In genomic region chr11:84839330-84839729, GRCm38 (mm10) we compare ENCODE assay signal across 22 mouse cellular contexts. TPM values are rescaled to one million over a fixed set of nuclear protein-coding genes. Genes with fewer than 3 reads are reported as not detected.
DNase-seq lines count a peak whose midpoint lies in the region; ATAC-seq and TF ChIP-seq lines count a peak whose summit lies in the region.
"Had no signal": no experiment of that assay in that cellular context is flagged by ENCODE, and none has a peak within 500 bp of the region (broad histone marks: within the 10 kb centered on the region; RNA-seq: fewer than 3 reads in every experiment).

No protein-coding gene starts in this region.

- no peak overlapping the region for H3K9ac ChIP-seq in intestine, postnatal 0 days (ENCODE audit: low read depth, low read length)
- no peak overlapping the region for H3K9ac ChIP-seq in intestine, embryonic 16.5 days (ENCODE audit: low read depth, low read length)
- H3K9ac ChIP-seq in liver, embryonic 14.5 days (replicated peaks): no peak overlapping the region
- H3K9ac ChIP-seq in liver, embryonic 11.5 days (ENCODE audit: low read depth, low read length): no peak overlapping the region
- H3K9ac ChIP-seq: forebrain, embryonic 13.5 days; hindbrain, embryonic 15.5 days; intestine, embryonic 15.5 days; kidney, embryonic 15.5 days; limb, embryonic 13.5 days; stomach, embryonic 15.5 days had no signal

- TF ChIP-seq CTCF in intestine, postnatal 0 days (IDR thresholded peaks at IDR 0.05; ENCODE audit: low read depth): peak; percentile 45
- peak; percentile 52 for TF ChIP-seq CTCF in liver, embryonic 14.5 days (IDR thresholded peaks at IDR 0.05; ENCODE audit: low read depth)
- peak; percentile 35 for TF ChIP-seq CTCF in Patski (IDR thresholded peaks at IDR 0.05)

- H3K4me3 ChIP-seq in intestine, postnatal 0 days (ENCODE audit: low read depth, low read length): no peak overlapping the region
- no peak overlapping the region for H3K4me3 ChIP-seq in intestine, embryonic 16.5 days (ENCODE audit: low read length)
- no peak overlapping the region for H3K4me3 ChIP-seq in liver, embryonic 14.5 days (ENCODE audit: insufficient read depth in 1 of 2, low read depth in 2 of 2, low read length in 2 of 2)
- H3K4me3 ChIP-seq in liver, embryonic 11.5 days (ENCODE audit: low read depth, low read length): no peak overlapping the region
- H3K4me3 ChIP-seq: forebrain, embryonic 13.5 days; heart, embryonic 10.5 days; hindbrain, embryonic 15.5 days; intestine, embryonic 15.5 days; kidney, embryonic 15.5 days; limb, embryonic 13.5 days; myocyte; stomach, embryonic 15.5 days had no signal

- H3K9me3 ChIP-seq in intestine, postnatal 0 days (ENCODE audit: control insufficient read depth): no peaks in the 10 kb centered on the region
- H3K9me3 ChIP-seq in intestine, embryonic 16.5 days (ENCODE audit: control insufficient read depth, low read length): no peaks in the 10 kb centered on the region
- no peaks in the 10 kb centered on the region for H3K9me3 ChIP-seq in liver, embryonic 14.5 days (ENCODE audit: control insufficient read depth, low read length)
- no peaks in the 10 kb centered on the region for H3K9me3 ChIP-seq in liver, embryonic 11.5 days (ENCODE audit: control insufficient read depth, low read length)
- H3K9me3 ChIP-seq: forebrain, embryonic 13.5 days; heart, embryonic 10.5 days; hindbrain, embryonic 15.5 days; intestine, embryonic 15.5 days; kidney, embryonic 15.5 days; limb, embryonic 13.5 days; stomach, embryonic 15.5 days had no signal

- no peak overlapping the region for H3K4me2 ChIP-seq in intestine, postnatal 0 days (replicated peaks; ENCODE audit: low read depth)
- H3K4me2 ChIP-seq in intestine, embryonic 16.5 days (ENCODE audit: low read depth, low read length): no peak overlapping the region
- H3K4me2 ChIP-seq in liver, embryonic 14.5 days (ENCODE audit: low read depth): no peak overlapping the region
- no peak overlapping the region for H3K4me2 ChIP-seq in liver, embryonic 11.5 days
- H3K4me2 ChIP-seq: forebrain, embryonic 13.5 days; hindbrain, embryonic 15.5 days; intestine, embryonic 15.5 days; kidney, embryonic 15.5 days; limb, embryonic 13.5 days; stomach, embryonic 15.5 days had no signal

- DNase-seq in liver, embryonic 14.5 days (ENCODE audit: low read depth in 3 of 3, low spot score in 3 of 3): no peak
- DNase-seq in liver, embryonic 11.5 days (ENCODE audit: low spot score): no peak
- no peak for DNase-seq in Patski (ENCODE audit: low read depth, low spot score)
- peak; percentile 31 for DNase-seq in splenic B cell, adult 2 months (ENCODE audit: low read depth, low spot score)
- DNase-seq in thymus, postnatal 0 days (ENCODE audit: low spot score): no peak
- DNase-seq: adrenal gland, postnatal 10 days; cerebellum, adult 8-10 months; cerebellum, postnatal 36 days; lung, adult 2 months; lung, postnatal 4 days; midbrain, embryonic 14.5 days; thymus, adult 2 months had no signal

- ATAC-seq in intestine, postnatal 0 days: no peak
- ATAC-seq in intestine, embryonic 16.5 days: no peak
- no peak for ATAC-seq in liver, embryonic 14.5 days (ENCODE audit: insufficient read depth)
- ATAC-seq in liver, embryonic 11.5 days (replicated peaks; ENCODE audit: low FRiP score): no peak
- no peak for ATAC-seq in Patski
- ATAC-seq: forebrain, embryonic 13.5 days; intestine, embryonic 15.5 days had no signal

- no peak for TF ChIP-seq EP300 in liver, embryonic 14.5 days (IDR thresholded peaks at IDR 0.05; ENCODE audit: low read depth)

- POLR2A ChIA-PET in Patski (lab: Charles Lee): interaction anchor here (0.7 to 1.1 kb wide), 2 partner anchors 33 to 276 kb away, joined by 3 to 5 read pairs; no protein-coding TSS in a partner anchor

- no peaks in the 10 kb centered on the region for H3K27me3 ChIP-seq in intestine, postnatal 0 days (replicated peaks; ENCODE audit: control insufficient read depth, insufficient read depth, low read length)
- H3K27me3 ChIP-seq in intestine, embryonic 16.5 days (replicated peaks; ENCODE audit: control insufficient read depth, insufficient read depth, low read length): no peaks in the 10 kb centered on the region
- no peaks in the 10 kb centered on the region for H3K27me3 ChIP-seq in liver, embryonic 14.5 days (ENCODE audit: control insufficient read depth, insufficient read depth, low read length)
- H3K27me3 ChIP-seq in liver, embryonic 11.5 days (replicated peaks; ENCODE audit: control insufficient read depth, insufficient read depth, low read length): no peaks in the 10 kb centered on the region
- no peaks in the 10 kb centered on the region for H3K27me3 ChIP-seq in Patski
- H3K27me3 ChIP-seq in splenic B cell, adult 2 months (ENCODE audit: control insufficient read depth, insufficient read depth, low read length, poor library complexity, severe bottlenecking): no peaks in the 10 kb centered on the region
- H3K27me3 ChIP-seq: forebrain, embryonic 13.5 days; hindbrain, embryonic 15.5 days; intestine, embryonic 15.5 days; kidney, embryonic 15.5 days; limb, embryonic 13.5 days; stomach, embryonic 15.5 days had no signal

- CTCF ChIA-PET in Patski (lab: Charles Lee): no interaction called here

- 88% methylated on average over 2 of the region's 2 CpGs for WGBS in intestine, postnatal 0 days
- 88% methylated on average over 2 of the region's 2 CpGs for WGBS in intestine, embryonic 16.5 days
- 82% methylated on average over 2 of the region's 2 CpGs for WGBS in liver, embryonic 14.5 days (ENCODE audit: insufficient replicate concordance)
- WGBS in liver, embryonic 11.5 days: 80% methylated on average over 2 of the region's 2 CpGs

- H3K4me1 ChIP-seq in intestine, postnatal 0 days (replicated peaks; ENCODE audit: control insufficient read depth, insufficient read depth, low read length): no peaks in the 10 kb centered on the region
- H3K4me1 ChIP-seq in intestine, embryonic 16.5 days (ENCODE audit: control insufficient read depth, insufficient read depth, low read length): no peaks in the 10 kb centered on the region
- no peaks in the 10 kb centered on the region for H3K4me1 ChIP-seq in liver, embryonic 14.5 days (replicated peaks; ENCODE audit: control insufficient read depth in 2 of 2, insufficient read depth in 2 of 2, low read length in 1 of 2)
- H3K4me1 ChIP-seq in liver, embryonic 11.5 days (replicated peaks; ENCODE audit: control insufficient read depth, insufficient read depth, low read length): no peaks in the 10 kb centered on the region
- H3K4me1 ChIP-seq: forebrain, embryonic 13.5 days; heart, embryonic 10.5 days; hindbrain, embryonic 15.5 days; intestine, embryonic 15.5 days; kidney, embryonic 15.5 days; limb, embryonic 13.5 days; stomach, embryonic 15.5 days had no signal

- H3K36me3 ChIP-seq in intestine, postnatal 0 days (ENCODE audit: control insufficient read depth, insufficient read depth): peaks cover 52% of the 10 kb centered on the region
- peaks cover 10% of the 10 kb centered on the region; the same call in 1 of the 2 replicates for H3K36me3 ChIP-seq in intestine, embryonic 16.5 days (ENCODE audit: control insufficient read depth, insufficient read depth, low read length)
- peaks cover 93% of the 10 kb centered on the region for H3K36me3 ChIP-seq in liver, embryonic 14.5 days (replicated peaks; ENCODE audit: control insufficient read depth, insufficient read depth, low read depth)
- peaks cover 32% of the 10 kb centered on the region for H3K36me3 ChIP-seq in liver, embryonic 11.5 days (ENCODE audit: control insufficient read depth, insufficient read depth, low read length)
- H3K36me3 ChIP-seq in splenic B cell, adult 2 months (ENCODE audit: control insufficient read depth, insufficient read depth, low read length, poor library complexity, severe bottlenecking): peaks cover 18% of the 10 kb centered on the region

- in situ Hi-C loops in Patski (cut with MboI; ENCODE audit: low pct_unique_long_range_greater_than_20kb): loop anchor here (25.0 kb wide), 1 partner anchor 1052 kb away; no protein-coding TSS in a partner anchor

- no peak overlapping the region for H3K27ac ChIP-seq in intestine, postnatal 0 days (ENCODE audit: low read depth, low read length)
- H3K27ac ChIP-seq in intestine, embryonic 16.5 days (ENCODE audit: low read length): no peak overlapping the region
- no peak overlapping the region for H3K27ac ChIP-seq in liver, embryonic 14.5 days
- H3K27ac ChIP-seq in liver, embryonic 11.5 days (ENCODE audit: low read depth, low read length): no peak overlapping the region
- H3K27ac ChIP-seq: forebrain, embryonic 13.5 days; heart, embryonic 10.5 days; hindbrain, embryonic 15.5 days; intestine, embryonic 15.5 days; kidney, embryonic 15.5 days; limb, embryonic 13.5 days; stomach, embryonic 15.5 days had no signal

RNA-seq across cellular contexts. Expression of gene Dhrs11, which starts 10.5 kb away (rescaled TPM):
- polyA plus RNA-seq in intestine, postnatal 0 days (2015; fragmentation: Nextera tagmentation; extraction: Ambion mirVana): 129 and 141 TPM in 2 replicates
- polyA plus RNA-seq in intestine, embryonic 16.5 days (2015; fragmentation: Nextera tagmentation; extraction: Ambion mirVana): 105 and 126 TPM in 2 replicates
- 210 and 211 TPM in 2 replicates for polyA plus RNA-seq in liver, embryonic 14.5 days (2012; rRNA removed)
- 201 and 216 TPM in 2 replicates for polyA plus RNA-seq in liver, embryonic 14.5 days (2014; fragmentation: Nextera tagmentation; extraction: Ambion mirVana)
- 115 and 119 TPM in 2 replicates for polyA plus RNA-seq in liver, embryonic 11.5 days (2014; fragmentation: Nextera tagmentation; extraction: Ambion mirVana)
- polyA plus RNA-seq in Patski (2021): 33.2 TPM
- polyA plus RNA-seq in thymus, postnatal 0 days (2015; fragmentation: Nextera tagmentation; extraction: Ambion mirVana): 12.0 and 12.2 TPM in 2 replicates

RNA-seq across cellular contexts. Expression of gene Mrm1, which starts 20.0 kb away (rescaled TPM):
- 7.1 and 8.9 TPM in 2 replicates for polyA plus RNA-seq in intestine, postnatal 0 days (2015; fragmentation: Nextera tagmentation; extraction: Ambion mirVana)
- polyA plus RNA-seq in intestine, embryonic 16.5 days (2015; fragmentation: Nextera tagmentation; extraction: Ambion mirVana): 14.6 and 15.0 TPM in 2 replicates
- 19.7 and 32.5 TPM in 2 replicates for polyA plus RNA-seq in liver, embryonic 14.5 days (2012; rRNA removed)
- polyA plus RNA-seq in liver, embryonic 14.5 days (2014; fragmentation: Nextera tagmentation; extraction: Ambion mirVana): 12.0 and 13.2 TPM in 2 replicates
- 19.4 and 20.5 TPM in 2 replicates for polyA plus RNA-seq in liver, embryonic 11.5 days (2014; fragmentation: Nextera tagmentation; extraction: Ambion mirVana)
- polyA plus RNA-seq in Patski (2021): 16.7 TPM
- 14.1 and 15.1 TPM in 2 replicates for polyA plus RNA-seq in thymus, postnatal 0 days (2015; fragmentation: Nextera tagmentation; extraction: Ambion mirVana)

RNA-seq across cellular contexts. Expression of gene Ggnbp2, which starts 31.3 kb away (rescaled TPM):
- polyA plus RNA-seq in intestine, postnatal 0 days (2015; fragmentation: Nextera tagmentation; extraction: Ambion mirVana): 75.0 and 89.9 TPM in 2 replicates
- 73.7 and 76.8 TPM in 2 replicates for polyA plus RNA-seq in intestine, embryonic 16.5 days (2015; fragmentation: Nextera tagmentation; extraction: Ambion mirVana)
- 37.4 and 63.7 TPM in 2 replicates for polyA plus RNA-seq in liver, embryonic 14.5 days (2012; rRNA removed)
- 48.5 and 52.9 TPM in 2 replicates for polyA plus RNA-seq in liver, embryonic 14.5 days (2014; fragmentation: Nextera tagmentation; extraction: Ambion mirVana)
- 78.0 and 80.2 TPM in 2 replicates for polyA plus RNA-seq in liver, embryonic 11.5 days (2014; fragmentation: Nextera tagmentation; extraction: Ambion mirVana)
- 100 TPM for polyA plus RNA-seq in Patski (2021)
- 80.3 and 100 TPM in 2 replicates for polyA plus RNA-seq in thymus, postnatal 0 days (2015; fragmentation: Nextera tagmentation; extraction: Ambion mirVana)

RNA-seq across cellular contexts. Expression of gene Myo19, which starts 40.6 kb away (rescaled TPM):
- 3.6 and 3.9 TPM in 2 replicates for polyA plus RNA-seq in intestine, postnatal 0 days (2015; fragmentation: Nextera tagmentation; extraction: Ambion mirVana)
- polyA plus RNA-seq in intestine, embryonic 16.5 days (2015; fragmentation: Nextera tagmentation; extraction: Ambion mirVana): 7.5 and 7.8 TPM in 2 replicates
- polyA plus RNA-seq in liver, embryonic 14.5 days (2012; rRNA removed): 6.5 and 6.8 TPM in 2 replicates
- 3.9 and 4.7 TPM in 2 replicates for polyA plus RNA-seq in liver, embryonic 14.5 days (2014; fragmentation: Nextera tagmentation; extraction: Ambion mirVana)
- 10.3 and 12.4 TPM in 2 replicates for polyA plus RNA-seq in liver, embryonic 11.5 days (2014; fragmentation: Nextera tagmentation; extraction: Ambion mirVana)
- polyA plus RNA-seq in Patski (2021): 27.3 TPM
- polyA plus RNA-seq in thymus, postnatal 0 days (2015; fragmentation: Nextera tagmentation; extraction: Ambion mirVana): 3.0 and 3.1 TPM in 2 replicates

RNA-seq across cellular contexts. Expression of gene Pigw, which starts 40.8 kb away (rescaled TPM):
- 1.3 and 1.5 TPM in 2 replicates for polyA plus RNA-seq in intestine, postnatal 0 days (2015; fragmentation: Nextera tagmentation; extraction: Ambion mirVana)
- 2.7 and 2.9 TPM in 2 replicates for polyA plus RNA-seq in intestine, embryonic 16.5 days (2015; fragmentation: Nextera tagmentation; extraction: Ambion mirVana)
- polyA plus RNA-seq in liver, embryonic 14.5 days (2012; rRNA removed): 3.3 and 4.1 TPM in 2 replicates
- polyA plus RNA-seq in liver, embryonic 14.5 days (2014; fragmentation: Nextera tagmentation; extraction: Ambion mirVana): 1.2 and 1.4 TPM in 2 replicates
- polyA plus RNA-seq in liver, embryonic 11.5 days (2014; fragmentation: Nextera tagmentation; extraction: Ambion mirVana): 4.4 and 5.0 TPM in 2 replicates
- polyA plus RNA-seq in Patski (2021): 12.2 TPM
- polyA plus RNA-seq in thymus, postnatal 0 days (2015; fragmentation: Nextera tagmentation; extraction: Ambion mirVana): 2.0 and 2.4 TPM in 2 replicates
